Mouse (Mus musculus) heart, embryonic 14.5 days (tissue): ENCODE data around the gene Aig1. TPM values are rescaled to one million over a fixed set of nuclear protein-coding genes. Genes with fewer than 3 reads are reported as not detected.

Experiments
- ATAC-seq: fragments of 200-750 bp; cut with Nextera tagmentation; 2 replicates; pipeline ENCODE4 v1.8.0; 2017; ENCODE audit warnings: low read depth, moderate TSS enrichment; ENCODE audit not compliant: insufficient number of reproducible peaks, insufficient read depth, low FRiP score
- H3K27ac ChIP-seq, 2 experiments: fragments of 200-500 bp in 1 of 2; fragments of 300-500 bp in 1 of 2; sonication (generic) in 1 of 2; replicated peaks in 1 of 2; 2 replicates each; pipeline ENCODE4 v1.5.1; 2012 to 2014; ENCODE audit warnings: low read depth in 2 of 2, low read length in 2 of 2, control low read depth in 1 of 2, mild to moderate bottlenecking in 1 of 2, mixed read lengths in 1 of 2; ENCODE audit not compliant: control insufficient read depth in 1 of 2, insufficient read depth in 1 of 2
- H3K27me3 ChIP-seq: fragments of 300-500 bp; sonication (generic); 2 replicates; pipeline ENCODE4 v1.6.1; 2014; ENCODE audit warnings: mild to moderate bottlenecking, low read length, control low read depth; ENCODE audit not compliant: control insufficient read depth, insufficient read depth
- H3K36me3 ChIP-seq: fragments of 300-500 bp; sonication (generic); 2 replicates; pipeline ENCODE4 v1.6.1; 2014; ENCODE audit warnings: mild to moderate bottlenecking, control low read depth, low read length, mixed read lengths; ENCODE audit not compliant: control insufficient read depth, insufficient read depth
- H3K4me1 ChIP-seq, 2 experiments: fragments of 200-500 bp in 1 of 2; fragments of 300-500 bp in 1 of 2; sonication (generic) in 1 of 2; 2 replicates each; pipeline ENCODE4 v1.6.1; 2012 to 2014; ENCODE audit warnings: low read length in 2 of 2, control low read depth in 1 of 2, mixed read lengths in 1 of 2; ENCODE audit not compliant: control insufficient read depth in 2 of 2, insufficient read depth in 2 of 2
- H3K4me2 ChIP-seq: fragments of 300-500 bp; sonication (generic); 2 replicates; pipeline ENCODE4 v1.6.1; 2014; ENCODE audit warnings: mild to moderate bottlenecking, low read length
- H3K4me3 ChIP-seq, 2 experiments: fragments of 200-500 bp in 1 of 2; fragments of 300-500 bp in 1 of 2; sonication (generic) in 1 of 2; 2 replicates each; pipeline ENCODE4 v1.5.1; 2012 to 2014; ENCODE audit warnings: low read length in 2 of 2, mild to moderate bottlenecking in 2 of 2, control low read depth in 1 of 2, low read depth in 1 of 2, moderate library complexity in 1 of 2; ENCODE audit not compliant: control insufficient read depth in 1 of 2, insufficient read depth in 1 of 2
- H3K9ac ChIP-seq: fragments of 300-500 bp; sonication (generic); 2 replicates; pipeline ENCODE4 v1.6.1; 2014; ENCODE audit warnings: mild to moderate bottlenecking, low read length
- H3K9me3 ChIP-seq: fragments of 300-500 bp; sonication (generic); 2 replicates; pipeline ENCODE4 v1.6.1; 2016; ENCODE audit warnings: low read length, control low read depth; ENCODE audit not compliant: control insufficient read depth
- WGBS: fragments of 180-500 bp; shearing (Covaris S2); extraction: QIAGEN DNeasy Blood & Tissue Kit; methylation state at CpG from one replicate; pipeline ENCODE4 v1.1.7; 2014; 5-methylcytosine and 5-hydroxymethylcytosine counted together
- polyA plus RNA-seq: library from polyadenylated mRNA; unstranded; fragments of >200 nt; fragmentation: Nextera tagmentation; extraction: Ambion mirVana; gene quantifications from 2 replicates; pipeline ENCODE4 v1.2.1, GENCODE M21; 2014

Aig1 gene
- polyA plus RNA-seq, 1 experiment from 2014 or later = 81.6 TPM

GRCm38 (mm10) chr10:13623735-13624134 lies 245.0 kb downstream of the Aig1 start:
- Histone ChIP-seq H3K36me3 (no peaks in the 10 kb centered on the region), H3K27ac (no peak overlapping the region), H3K9me3 (no peaks in the 10 kb centered on the region), H3K27me3 (no peaks in the 10 kb centered on the region), H3K4me2 (no peak overlapping the region), H3K9ac (no peak overlapping the region), H3K4me1 (no peaks in the 10 kb centered on the region), H3K4me3 (no peak overlapping the region)
- no peak for ATAC-seq
- 76% methylated on average over 5 of the region's 5 CpGs for WGBS

- WGBS = 52% methylated on average over 2 of the region's 2 CpGs
Observed at GRCm38 (mm10) chr10:13600926-13601325, 267.9 kb downstream of the Aig1 start.

GRCm38 (mm10) chr10:13597491-13597890 lies 271.3 kb downstream of the Aig1 start:
- Histone ChIP-seq H3K4me1 (no peaks in the 10 kb centered on the region), H3K9ac (no peak overlapping the region), H3K9me3 (0 out of 2 replicates have a peak, but pooled peaks cover 3% of the 10 kb centered on the region), H3K4me2 (no peak overlapping the region), H3K4me3 (no peak overlapping the region), H3K36me3 (no peaks in the 10 kb centered on the region), H3K27me3 (no peaks in the 10 kb centered on the region), H3K27ac (no peak overlapping the region)
- WGBS = 68% methylated on average over 8 of the region's 8 CpGs
- ATAC-seq = no peak

More at GRCm38 (mm10) chr10:13600926-13601325, 267.9 kb downstream of the Aig1 start:
- Histone ChIP-seq H3K4me2 (no peak overlapping the region), H3K4me3 (no peak overlapping the region), H3K9ac (no peak overlapping the region), H3K9me3 (0 out of 2 replicates have a peak, but pooled peaks cover 3% of the 10 kb centered on the region), H3K27me3 (no peaks in the 10 kb centered on the region), H3K27ac (no peak overlapping the region), H3K4me1 (no peaks in the 10 kb centered on the region), H3K36me3 (no peaks in the 10 kb centered on the region)
- ATAC-seq = no peak

Other genes with a start within 250 kb of the Aig1 start
- 6.8 and 9.9 TPM in 2 replicates for gene Hivep2, start 97.1 kb upstream of the Aig1 start, polyA plus RNA-seq